Mouse (Mus musculus) urinary bladder, postnatal 10 days (tissue): ENCODE data around the gene Zfand6.

Experiments used
- DNase-seq: peaks from one replicate; pipeline ENCODE4 v3.0.0; 2022; ENCODE audit warnings: low spot score

Zfand6 gene

DNA sequence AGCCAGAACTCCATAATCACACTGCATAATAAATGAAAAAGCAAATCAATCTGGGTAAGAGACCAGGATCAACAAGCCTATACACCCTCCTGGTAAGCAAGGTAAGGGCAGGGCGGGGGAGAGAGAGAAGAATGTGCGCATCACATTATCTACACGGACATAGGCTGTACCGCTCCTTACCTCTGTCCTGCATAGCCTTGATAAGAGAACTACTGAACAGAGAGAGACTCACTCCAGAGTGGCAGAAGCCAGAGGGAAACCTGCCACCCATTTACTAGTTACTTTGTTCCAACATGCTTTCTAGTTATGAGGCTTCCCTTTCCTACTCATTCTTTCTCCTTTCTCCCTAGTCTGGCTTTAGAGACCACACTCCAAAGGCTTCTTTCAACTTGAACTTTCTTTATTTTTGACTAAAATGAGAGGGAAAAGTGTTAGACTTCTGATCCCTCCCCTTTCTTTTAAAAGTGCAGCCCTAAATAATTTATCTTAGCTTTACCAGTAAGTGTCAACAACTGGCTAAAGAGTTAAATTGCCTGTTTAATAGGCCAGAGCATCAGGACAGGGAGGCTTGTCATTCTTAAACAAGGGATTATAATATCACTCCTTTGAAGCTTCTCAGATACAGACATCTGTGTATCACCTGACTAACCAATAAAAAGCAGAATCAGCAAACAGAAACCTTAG lies 38.3 kb downstream of the Zfand6 start:
- no peak for DNase-seq

GRCm38 (mm10) chr7:84649016-84649415 lies 40.7 kb downstream of the Zfand6 start:
- DNase-seq: no peak

DNA sequence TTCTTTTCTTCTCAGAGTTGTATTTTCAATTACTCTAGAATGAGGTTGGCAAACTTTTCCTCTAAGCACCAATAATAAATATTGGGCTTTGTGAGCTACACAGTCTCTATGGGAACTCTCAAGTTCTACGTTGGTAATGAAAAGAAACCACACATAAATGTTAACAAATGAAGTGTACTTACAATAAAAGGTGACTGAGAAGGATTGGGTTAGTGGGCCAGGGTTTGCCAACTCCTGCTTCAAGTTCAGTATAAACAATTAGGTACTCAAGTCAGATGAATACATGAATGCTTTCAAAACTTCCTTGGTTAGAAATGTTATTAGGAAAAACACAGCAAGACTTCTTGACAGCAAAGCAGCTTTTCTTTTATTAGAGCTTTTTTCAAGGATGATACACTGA lies 43.5 kb downstream of the Zfand6 start:
- DNase-seq: no peak

GRCm38 (mm10) chr7:84643270-84643998 lies 46.3 kb downstream of the Zfand6 start:
- no peak for DNase-seq

- DNase-seq: no peak
Measured at GRCm38 (mm10) chr7:84642159-84642928, 47.4 kb downstream of the Zfand6 start.

DNA sequence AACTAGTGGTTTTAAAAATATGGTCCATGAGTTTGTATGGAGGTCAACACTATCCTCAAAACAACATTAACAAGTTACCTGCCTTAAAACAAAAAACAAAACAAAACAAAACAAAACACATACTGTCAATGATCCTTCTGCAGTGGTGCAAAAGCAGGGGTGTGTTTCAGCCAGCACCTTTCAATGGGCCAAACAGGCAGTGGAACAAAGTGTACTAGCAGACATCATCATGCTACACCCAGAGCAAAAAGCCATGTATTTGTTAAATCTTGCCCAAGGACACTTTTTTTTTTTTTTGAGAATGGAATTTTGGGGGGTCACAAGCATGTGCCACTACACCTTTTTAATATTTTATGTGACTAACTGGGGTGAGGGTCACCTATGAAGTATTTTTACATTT lies 52.8 kb downstream of the Zfand6 start:
- DNase-seq: no peak

- no peak for DNase-seq
Measured at GRCm38 (mm10) chr7:84631878-84632277, 57.9 kb downstream of the Zfand6 start.

GRCm38 (mm10) chr7:84623718-84624117 lies 66.0 kb downstream of the Zfand6 start:
- no peak for DNase-seq

DNA sequence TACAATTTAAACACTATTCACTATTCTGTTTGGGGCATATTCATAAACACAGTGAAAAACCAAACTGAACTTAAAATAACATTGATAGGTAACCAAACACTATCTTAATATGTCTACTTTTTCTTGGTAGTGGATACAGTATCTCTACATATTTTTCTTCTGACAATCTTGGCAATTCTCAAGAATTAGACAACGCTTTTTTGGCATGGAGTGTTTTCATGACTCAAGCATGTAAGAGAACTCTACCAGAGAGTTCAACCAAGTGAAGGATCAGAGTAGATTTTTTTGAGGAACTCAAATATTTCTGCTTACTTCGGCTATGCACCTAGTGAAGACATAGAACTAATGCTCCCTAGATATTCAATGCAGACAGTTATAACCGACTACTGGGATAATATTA lies 68.8 kb downstream of the Zfand6 start:
- no peak for DNase-seq

GRCm38 (mm10) chr7:84618951-84619350 lies 70.8 kb downstream of the Zfand6 start:
- DNase-seq: no peak

DNA sequence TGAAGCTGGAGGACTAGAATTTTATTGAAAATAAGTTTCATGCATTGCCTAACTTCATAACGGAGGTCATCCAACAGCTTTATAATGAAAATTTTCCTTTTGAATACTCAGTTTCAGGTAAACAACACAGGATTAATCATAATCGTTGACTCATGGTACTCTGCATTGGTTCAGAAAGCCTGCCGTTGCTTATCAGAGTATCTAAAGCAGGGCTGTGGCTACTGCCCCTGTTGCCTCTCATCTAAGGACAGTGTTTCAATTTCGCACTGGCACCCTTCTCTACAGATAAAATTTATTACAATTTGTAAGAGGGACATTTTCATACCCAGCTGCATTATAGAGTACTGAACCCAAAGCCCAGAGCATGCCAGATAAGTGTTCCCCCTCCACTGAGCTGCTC lies 77.3 kb downstream of the Zfand6 start:
- no peak for DNase-seq

GRCm38 (mm10) chr7:84611609-84612008 lies 78.2 kb downstream of the Zfand6 start:
- no peak for DNase-seq

DNA sequence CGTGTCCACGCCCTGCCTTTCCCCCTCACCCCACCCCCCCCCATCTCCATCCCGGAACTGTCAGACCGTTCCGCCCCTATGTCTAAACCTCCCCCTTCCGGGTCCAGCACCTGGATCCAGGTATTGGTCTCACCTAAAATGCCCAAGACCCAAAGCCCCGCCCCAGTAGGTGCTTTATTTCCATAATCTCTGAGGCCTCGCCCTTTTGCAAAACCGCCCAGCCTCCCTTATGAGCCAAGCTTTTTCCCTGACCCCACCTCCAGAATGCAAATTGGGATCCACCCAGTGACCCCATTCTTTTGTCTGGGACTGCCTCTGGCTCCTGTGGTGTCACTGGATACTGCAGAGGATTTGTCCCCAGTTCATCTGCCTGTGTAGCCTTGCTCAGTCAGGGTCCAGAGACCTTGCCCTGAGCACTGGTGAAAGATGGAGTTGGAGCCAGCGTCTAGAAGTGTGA lies 83.4 kb downstream of the Zfand6 start, which contains the start of gene Fah:
Fah (minus strand) TSS at position 430 of the 457 bp plus-strand sequence.
- no peak for DNase-seq

GRCm38 (mm10) chr7:84605704-84606292 lies 84.0 kb downstream of the Zfand6 start:
- peak; percentile 55 for DNase-seq

GRCm38 (mm10) chr7:84605033-84605687 lies 84.6 kb downstream of the Zfand6 start:
- DNase-seq: no peak

- no peak for DNase-seq
Measured at GRCm38 (mm10) chr7:84604501-84604900, 85.3 kb downstream of the Zfand6 start.

DNA sequence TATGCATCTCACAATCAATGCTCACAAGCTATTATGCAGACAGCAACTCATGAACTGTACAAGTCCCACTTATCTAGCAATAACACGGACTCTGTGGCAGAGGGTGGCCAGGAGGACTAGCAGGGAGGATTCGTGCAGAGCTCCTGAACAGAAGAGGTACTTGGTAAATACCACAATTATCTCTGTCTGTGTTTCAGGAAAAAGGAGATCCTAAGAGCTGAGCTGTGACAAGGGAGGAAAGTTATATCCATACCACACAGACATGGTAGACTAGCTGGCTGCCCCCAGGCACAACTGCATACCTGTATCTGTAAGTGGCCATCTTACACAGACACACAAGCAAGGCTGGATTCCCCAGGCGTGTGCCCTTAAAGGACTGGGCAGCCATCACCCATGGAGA lies 88.4 kb downstream of the Zfand6 start:
- DNase-seq: no peak

DNA sequence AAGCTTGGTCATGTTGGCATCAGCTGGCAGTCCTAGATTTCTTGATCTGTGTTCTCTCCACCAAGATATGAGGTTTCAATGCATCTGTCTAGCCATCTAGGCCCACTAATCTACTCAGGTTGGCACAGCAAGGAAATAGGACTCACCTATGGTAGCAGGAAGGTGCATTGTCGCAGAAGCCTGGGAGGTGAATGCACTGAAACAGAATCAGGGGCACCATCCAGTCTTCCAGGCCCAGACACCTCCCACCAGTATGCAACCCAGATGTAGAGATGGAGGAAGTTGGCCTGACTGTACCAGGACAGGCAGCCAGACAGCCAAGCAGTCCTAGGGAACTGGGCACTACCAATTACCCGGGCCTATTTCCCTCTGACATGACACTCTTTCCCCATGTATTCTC lies 89.1 kb downstream of the Zfand6 start:
- no peak for DNase-seq

- DNase-seq: no peak
Measured at GRCm38 (mm10) chr7:84596633-84597032, 93.1 kb downstream of the Zfand6 start.

- no peak for DNase-seq
Measured at GRCm38 (mm10) chr7:84596002-84596401, 93.8 kb downstream of the Zfand6 start.

- no peak for DNase-seq
Measured at GRCm38 (mm10) chr7:84594917-84595303, 94.8 kb downstream of the Zfand6 start.
